Mouse (Mus musculus): ENCODE data around the gene Gm21903. TPM values are rescaled to one million over a fixed set of nuclear protein-coding genes. Genes with fewer than 3 reads are reported as not detected.

Gm21903 gene
- total and polyA plus RNA-seq, 2 experiments from 2014 or later = not detected

GRCm38 (mm10) chr17:39009846-39010245 lies 33.3 kb downstream of the Gm21903 start:
- H3K9ac ChIP-seq (replicated peaks; ENCODE audit: low read length, poor library complexity, severe bottlenecking) = no peak overlapping the region
- H3K4me1 ChIP-seq (ENCODE audit: insufficient read depth, low read length) = no peaks in the 10 kb centered on the region
- TF ChIP-seq CTCF (IDR thresholded peaks at IDR 0.05) = no peak
- H3K9me3 ChIP-seq (ENCODE audit: low read length) = 0 out of 2 replicates have a peak, but pooled peaks cover 3% of the 10 kb centered on the region
- no peak overlapping the region for H3K4me3 ChIP-seq (ENCODE audit: low read depth, low read length)
- H3K27me3 ChIP-seq (ENCODE audit: insufficient read depth, low read length) = no peaks in the 10 kb centered on the region
- H3K27ac ChIP-seq (ENCODE audit: low read depth, low read length) = no peak overlapping the region
- H3K4me2 ChIP-seq (ENCODE audit: low read depth, low read length, poor library complexity, severe bottlenecking) = no peak overlapping the region
- ATAC-seq (ENCODE audit: low FRiP score) (no peak), DNase-seq (ENCODE audit: low spot score) (no peak)
- 87% methylated on average over 1 of the region's 1 CpGs for WGBS
- no peaks in the 10 kb centered on the region for H3K36me3 ChIP-seq (ENCODE audit: insufficient read depth, low read length)

Other genes starting within 250 kb of the Gm21903 start
- not detected in 2 replicates for gene Esp24, start 6.6 kb downstream of the Gm21903 start, total RNA-seq (2014; rRNA removed)
- not detected in 2 replicates for gene Esp24, start 6.6 kb downstream of the Gm21903 start, polyA plus RNA-seq (2015; fragmentation: Nextera tagmentation; extraction: Ambion mirVana)
- not detected in 2 replicates for gene Esp23, start 33.7 kb upstream of the Gm21903 start, total RNA-seq (2014; rRNA removed)
- not detected in 2 replicates for gene Esp23, start 33.7 kb upstream of the Gm21903 start, polyA plus RNA-seq (2015; fragmentation: Nextera tagmentation; extraction: Ambion mirVana)
- gene Esp22, start 52.0 kb upstream of the Gm21903 start, total RNA-seq (2014; rRNA removed) = not detected in 2 replicates
- not detected in 2 replicates for gene Esp22, start 52.0 kb upstream of the Gm21903 start, polyA plus RNA-seq (2015; fragmentation: Nextera tagmentation; extraction: Ambion mirVana)